Mouse (Mus musculus): ENCODE data around the gene Kank3. TPM values are rescaled to one million over a fixed set of nuclear protein-coding genes. Genes with fewer than 3 reads are reported as not detected.
"Not testable (repeated sequence)": the region's sequence is repeated elsewhere in the genome, so short reads cannot be mapped to it uniquely, and the experiment has no call there.

The Kank3 gene
- polyA plus RNA-seq, 1 experiment from 2014 or later = 45.3 TPM

DNA sequence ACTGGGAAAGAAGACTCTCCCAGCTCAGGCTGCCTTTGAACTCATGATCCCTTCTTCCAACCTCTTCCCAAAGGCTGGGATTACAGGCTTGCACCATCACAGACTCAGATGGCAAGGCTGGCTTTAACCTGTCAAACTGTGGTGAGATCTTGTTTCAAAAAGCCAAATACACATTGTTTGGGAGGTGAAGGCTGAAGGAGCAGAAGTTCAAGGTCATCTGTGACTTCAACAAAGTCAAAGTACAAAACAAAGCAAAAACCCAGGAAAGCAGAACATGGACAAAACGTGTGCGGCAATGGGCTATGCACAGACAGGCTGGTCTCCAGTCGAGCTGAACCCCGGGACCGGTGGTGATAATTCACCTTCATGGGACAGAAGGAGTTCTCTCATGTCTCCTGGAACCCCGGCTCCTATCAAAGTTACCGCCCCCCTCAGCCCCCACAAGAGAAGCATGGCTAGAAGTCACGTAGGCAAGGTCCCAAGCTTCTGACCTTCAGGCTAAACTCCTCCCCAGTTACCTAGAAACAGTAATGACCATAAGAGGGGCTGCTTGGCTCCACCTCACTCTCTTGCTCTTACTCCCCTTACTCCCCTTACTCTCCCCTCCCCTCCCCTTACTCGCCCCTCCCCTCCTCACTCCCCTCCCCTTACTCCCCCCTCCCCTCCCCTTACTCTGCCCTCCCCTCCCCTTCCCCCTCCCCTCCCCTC lies 3.0 kb upstream of the Kank3 start:
- WGBS = 54% methylated on average over 8 of the region's 9 CpGs
- ATAC-seq (ENCODE audit: insufficient number of reproducible peaks, low FRiP score, low TSS enrichment, low read depth) = no peak

DNA sequence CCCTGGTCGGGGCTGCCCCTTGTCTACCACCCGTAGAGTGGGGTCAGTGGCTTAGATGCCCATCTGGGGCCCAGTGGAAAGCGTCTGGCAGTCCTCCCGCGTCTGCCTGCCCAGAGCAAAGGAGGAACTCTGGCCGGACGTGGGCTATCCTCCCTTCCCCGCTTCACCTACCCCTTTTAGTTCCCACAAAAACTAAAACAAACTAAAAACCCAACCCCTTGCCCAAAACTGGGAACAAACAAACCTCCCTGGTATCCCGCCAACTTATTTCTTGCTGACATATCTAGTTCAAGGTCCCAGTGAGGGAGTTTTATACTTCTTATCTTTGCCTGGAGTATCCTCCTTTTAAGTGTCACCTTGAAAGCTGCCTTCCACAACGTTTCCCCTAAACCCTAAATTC lies 2.1 kb upstream of the Kank3 start:
- H3K4me2 ChIP-seq (replicated peaks) = no peak overlapping the region
- no peak overlapping the region for H3K9ac ChIP-seq
- no peak overlapping the region for H3K27ac ChIP-seq (replicated peaks)
- peaks cover 11% of the 10 kb centered on the region for H3K4me1 ChIP-seq
- H3K4me3 ChIP-seq (replicated peaks) = no peak overlapping the region
- WGBS = 34% methylated on average over 10 of the region's 10 CpGs
- H3K27me3 ChIP-seq = no peaks in the 10 kb centered on the region
- no peak for ATAC-seq (ENCODE audit: insufficient number of reproducible peaks, low FRiP score, low TSS enrichment, low read depth)
- no peaks in the 10 kb centered on the region for H3K36me3 ChIP-seq
- no peaks in the 10 kb centered on the region for H3K9me3 ChIP-seq (replicated peaks)

More for the DNA sequence above, 3.0 kb upstream of the Kank3 start:
- Histone ChIP-seq H3K9ac (no peak overlapping the region), H3K4me2 (replicated peaks) (no peak overlapping the region), H3K9me3 (replicated peaks) (no peaks in the 10 kb centered on the region), H3K4me3 (replicated peaks) (no peak overlapping the region), H3K27ac (replicated peaks) (no peak overlapping the region), H3K4me1 (peaks cover 11% of the 10 kb centered on the region), H3K36me3 (no peaks in the 10 kb centered on the region), H3K27me3 (no peaks in the 10 kb centered on the region)

DNA sequence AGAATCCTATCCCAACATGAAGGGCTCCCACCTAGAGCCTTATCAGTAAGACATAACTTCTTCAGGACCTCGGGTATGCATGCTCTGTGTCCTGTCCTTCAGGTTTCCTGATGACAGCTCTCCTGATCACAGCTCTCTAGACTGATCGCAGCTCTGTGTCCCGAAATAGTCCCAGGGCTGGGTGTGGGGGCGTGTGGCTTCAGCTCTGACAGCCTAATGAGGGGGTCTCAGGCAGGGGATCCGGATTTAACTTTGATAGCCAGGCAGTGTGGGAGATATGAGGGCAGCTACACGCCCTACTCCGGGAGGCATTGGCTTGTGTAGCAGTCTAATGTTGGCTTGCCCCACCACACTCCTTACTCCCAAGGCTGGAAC lies 810 bp downstream of the Kank3 start:
- peak overlapping the region; percentile 57 for H3K4me3 ChIP-seq (replicated peaks)
- no peak overlapping the region; the same call in 1 of the 2 replicates for H3K27ac ChIP-seq (replicated peaks)
- peaks cover 11% of the 10 kb centered on the region for H3K4me1 ChIP-seq
- ATAC-seq (ENCODE audit: insufficient number of reproducible peaks, low FRiP score, low TSS enrichment, low read depth) = no peak
- H3K27me3 ChIP-seq = no peaks in the 10 kb centered on the region
- no peaks in the 10 kb centered on the region for H3K9me3 ChIP-seq (replicated peaks)
- H3K36me3 ChIP-seq = no peaks in the 10 kb centered on the region
- 0 out of 2 replicates have a peak overlapping the region, but pooled peaks have one; percentile 40 for H3K9ac ChIP-seq
- H3K4me2 ChIP-seq (replicated peaks) = peak overlapping the region; percentile 92
- WGBS = 15% methylated on average over 7 of the region's 7 CpGs

DNA sequence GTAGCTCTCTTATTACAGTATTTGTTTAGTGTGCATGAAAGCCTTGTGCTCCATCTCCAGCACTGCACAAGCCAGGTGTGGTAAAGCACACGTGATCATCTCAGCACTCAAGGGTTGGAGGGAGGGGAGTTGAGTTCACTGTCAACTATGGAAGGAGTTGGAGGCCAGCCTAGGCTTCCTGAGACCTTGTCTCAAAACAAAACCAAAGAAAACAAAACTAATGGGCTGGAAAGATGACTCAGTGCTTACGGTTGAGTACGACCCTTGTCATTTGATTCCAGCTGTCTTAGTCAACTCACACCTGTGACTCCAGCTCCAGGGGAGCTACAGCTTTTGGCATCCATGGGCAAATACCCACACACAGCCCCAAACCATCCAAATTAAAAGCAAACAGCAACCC lies 2.2 kb downstream of the Kank3 start:
- no peak for ATAC-seq (ENCODE audit: insufficient number of reproducible peaks, low FRiP score, low TSS enrichment, low read depth)
- no peak overlapping the region for H3K9ac ChIP-seq
- H3K9me3 ChIP-seq (replicated peaks) = no peaks in the 10 kb centered on the region
- H3K4me3 ChIP-seq (replicated peaks) = no peak overlapping the region
- WGBS = 43% methylated on average over 3 of the region's 3 CpGs
- H3K36me3 ChIP-seq = no peaks in the 10 kb centered on the region
- peaks cover 17% of the 10 kb centered on the region for H3K4me1 ChIP-seq
- no peak overlapping the region for H3K4me2 ChIP-seq (replicated peaks)
- no peak overlapping the region for H3K27ac ChIP-seq (replicated peaks)
- H3K27me3 ChIP-seq = no peaks in the 10 kb centered on the region

DNA sequence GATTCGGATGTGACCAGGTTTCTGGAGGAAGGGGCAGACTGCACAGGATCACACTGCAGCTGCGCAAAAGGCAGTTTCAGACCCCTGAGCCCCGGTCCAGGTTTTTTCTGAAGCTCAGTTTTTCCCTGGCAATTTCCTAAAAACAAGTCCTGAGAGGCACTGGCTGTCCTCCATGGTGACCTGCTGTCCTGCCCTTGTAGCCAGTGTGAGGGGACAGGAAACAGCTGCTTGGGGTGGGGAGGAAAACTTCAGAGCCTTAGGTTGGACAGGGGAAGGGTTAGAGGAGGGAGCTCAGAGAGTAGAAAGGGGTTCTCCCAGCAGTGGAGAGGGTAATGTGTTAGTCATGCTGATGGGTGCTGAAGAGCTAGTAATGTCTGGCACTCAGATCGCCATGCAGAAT lies 2.7 kb downstream of the Kank3 start:
- Histone ChIP-seq H3K27ac (replicated peaks) (no peak overlapping the region), H3K36me3 (no peaks in the 10 kb centered on the region), H3K9me3 (replicated peaks) (no peaks in the 10 kb centered on the region), H3K9ac (no peak overlapping the region), H3K27me3 (no peaks in the 10 kb centered on the region), H3K4me3 (replicated peaks) (no peak overlapping the region), H3K4me1 (peaks cover 21% of the 10 kb centered on the region), H3K4me2 (replicated peaks) (no peak overlapping the region)
- ATAC-seq (ENCODE audit: insufficient number of reproducible peaks, low FRiP score, low TSS enrichment, low read depth) = no peak
- 52% methylated on average over 4 of the region's 4 CpGs for WGBS

DNA sequence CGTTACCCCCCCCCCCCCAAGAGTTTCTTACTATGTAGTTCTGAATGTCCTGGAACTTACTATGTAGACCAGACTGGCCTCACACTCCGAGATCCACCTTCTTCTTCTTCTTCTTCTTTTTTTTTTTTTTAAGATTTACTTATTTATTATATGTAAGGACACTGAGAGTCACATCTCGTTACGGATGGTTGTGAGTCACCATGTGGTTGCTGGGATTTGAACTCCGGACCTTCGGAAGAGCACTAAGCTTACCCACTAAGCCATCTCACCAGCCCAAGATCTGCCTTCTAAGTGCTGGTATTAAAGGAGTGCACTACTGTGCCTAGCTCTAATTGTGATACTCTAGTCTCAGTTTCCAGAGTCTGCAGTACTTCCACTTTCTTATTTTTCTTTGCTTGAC lies 5.1 kb downstream of the Kank3 start:
- Histone ChIP-seq H3K4me1 (peaks cover 26% of the 10 kb centered on the region), H3K27ac (replicated peaks) (no peak overlapping the region), H3K4me3 (replicated peaks) (no peak overlapping the region), H3K9ac (no peak overlapping the region), H3K4me2 (replicated peaks) (no peak overlapping the region), H3K9me3 (replicated peaks) (no peaks in the 10 kb centered on the region), H3K36me3 (peaks cover 18% of the 10 kb centered on the region), H3K27me3 (no peaks in the 10 kb centered on the region)
- no peak for ATAC-seq (ENCODE audit: insufficient number of reproducible peaks, low FRiP score, low TSS enrichment, low read depth)
- WGBS = 92% methylated on average over 6 of the region's 6 CpGs

DNA sequence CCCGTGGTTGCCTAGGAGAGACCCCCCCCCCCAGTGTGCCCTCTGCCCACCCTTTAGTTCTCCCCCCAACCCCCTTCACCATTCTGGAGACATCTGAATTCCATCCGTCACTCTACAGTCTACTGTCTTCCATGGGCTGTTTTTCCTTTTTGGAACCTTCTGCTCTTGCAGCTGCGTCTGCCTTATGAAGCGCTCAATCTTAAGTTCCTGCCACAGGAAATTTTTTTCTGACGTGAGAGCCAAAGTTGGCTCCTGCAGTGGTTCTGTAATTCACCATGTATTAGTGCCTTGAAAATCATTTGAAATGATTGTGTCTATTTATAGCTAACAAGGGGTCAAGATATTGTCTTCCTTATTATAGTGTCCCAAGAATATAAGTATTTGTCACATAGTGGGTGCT lies 6.3 kb downstream of the Kank3 start:
- Histone ChIP-seq H3K36me3 (peaks cover 31% of the 10 kb centered on the region), H3K9me3 (replicated peaks) (no peaks in the 10 kb centered on the region), H3K4me1 (peaks cover 18% of the 10 kb centered on the region), H3K4me3 (replicated peaks) (peak overlapping the region; percentile 67), H3K4me2 (replicated peaks) (peak overlapping the region; percentile 82), H3K27me3 (no peaks in the 10 kb centered on the region), H3K9ac (0 out of 2 replicates have a peak overlapping the region, but pooled peaks have one; percentile 66), H3K27ac (replicated peaks) (peak overlapping the region; percentile 94)
- WGBS = 43% methylated on average over 5 of the region's 5 CpGs
- no peak for ATAC-seq (ENCODE audit: insufficient number of reproducible peaks, low FRiP score, low TSS enrichment, low read depth)

DNA sequence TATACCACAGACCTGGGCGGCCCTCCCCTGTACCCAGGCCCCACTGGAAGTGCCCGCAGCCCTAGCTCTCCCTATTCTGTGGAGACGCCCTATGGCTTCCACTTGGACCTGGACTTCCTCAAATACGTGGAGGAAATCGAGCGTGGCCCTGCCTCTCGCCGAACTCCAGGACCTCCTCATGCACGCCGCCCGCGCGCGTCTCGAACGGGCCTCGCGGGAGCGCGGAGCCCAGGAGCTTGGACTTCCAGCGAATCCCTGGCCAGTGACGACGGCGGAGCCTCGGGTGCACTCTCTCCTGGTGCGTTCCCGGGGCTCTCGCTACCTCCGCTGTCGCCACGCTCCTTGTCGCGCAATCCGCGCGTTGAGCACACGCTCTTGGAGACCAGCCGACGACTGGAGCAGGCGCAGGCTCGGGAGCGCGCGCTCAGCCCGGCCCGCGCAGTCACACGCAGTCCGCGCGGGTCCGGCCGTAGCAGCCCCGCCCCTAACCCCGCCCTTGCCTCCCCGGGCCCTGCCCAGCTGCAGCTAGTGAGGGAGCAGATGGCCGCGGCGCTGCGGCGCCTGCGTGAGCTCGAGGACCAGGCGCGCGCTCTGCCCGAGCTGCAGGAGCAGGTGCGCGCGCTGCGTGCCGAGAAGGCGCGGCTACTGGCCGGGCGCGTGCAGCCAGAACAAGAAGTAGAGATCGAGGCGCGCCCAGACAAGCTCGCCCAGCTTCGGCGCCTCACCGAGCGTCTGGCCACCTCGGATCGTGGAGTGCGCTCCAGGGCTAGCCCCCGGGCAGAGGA lies 7.1 kb downstream of the Kank3 start:
- Histone ChIP-seq H3K4me2 (replicated peaks) (peak overlapping the region; percentile 82), H3K27ac (replicated peaks) (peak overlapping the region; percentile 94), H3K36me3 (peaks cover 38% of the 10 kb centered on the region), H3K27me3 (no peaks in the 10 kb centered on the region), H3K9ac (peak overlapping the region; percentile 66), H3K4me1 (peaks cover 20% of the 10 kb centered on the region), H3K4me3 (replicated peaks) (peak overlapping the region; percentile 67), H3K9me3 (replicated peaks) (no peaks in the 10 kb centered on the region)
- WGBS = under 1% methylated on average over 88 of the region's 89 CpGs
- ATAC-seq (ENCODE audit: insufficient number of reproducible peaks, low FRiP score, low TSS enrichment, low read depth) = peak; percentile 98

DNA sequence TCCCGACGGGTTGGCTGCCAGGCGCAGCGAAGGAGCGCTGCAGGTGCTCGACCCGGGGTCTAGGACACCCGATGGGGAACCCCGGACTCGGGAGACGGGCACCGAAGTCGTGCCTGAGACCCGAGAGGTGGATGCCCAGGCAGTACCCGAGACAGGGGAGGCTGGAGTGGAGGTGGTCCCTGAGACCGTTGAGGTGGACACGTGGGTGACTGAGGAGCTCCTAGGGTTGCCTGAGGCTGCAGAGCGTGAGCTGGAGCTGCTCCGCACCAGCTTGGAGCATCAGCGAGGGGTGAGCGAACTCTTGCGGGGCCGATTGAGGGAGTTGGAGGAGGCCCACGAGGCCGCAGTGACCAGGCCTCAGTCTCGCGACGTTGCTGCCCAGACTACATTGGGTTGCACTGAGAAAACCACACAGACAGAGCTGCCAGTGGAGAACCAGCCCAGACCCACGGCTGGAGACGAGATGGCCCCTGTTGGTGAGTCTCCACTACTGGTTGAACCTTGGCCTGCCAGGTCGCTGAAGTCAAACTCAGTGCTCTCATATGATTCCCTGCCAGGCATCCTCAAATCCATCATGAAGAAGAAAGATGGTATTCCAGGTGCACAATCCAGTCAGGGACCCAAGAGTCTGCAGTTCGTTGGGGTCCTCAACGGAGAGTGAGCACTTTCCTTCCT lies 7.8 kb downstream of the Kank3 start:
- no peaks in the 10 kb centered on the region for H3K9me3 ChIP-seq (replicated peaks)
- peak; percentile 35 for ATAC-seq (ENCODE audit: insufficient number of reproducible peaks, low FRiP score, low TSS enrichment, low read depth)
- whole genome bisulfite sequencing = 17% methylated on average over 33 of the region's 33 CpGs
- peaks cover 46% of the 10 kb centered on the region for H3K36me3 ChIP-seq
- H3K4me1 ChIP-seq = peaks cover 28% of the 10 kb centered on the region
- H3K4me3 ChIP-seq (replicated peaks) = peak overlapping the region; percentile 67
- no peaks in the 10 kb centered on the region for H3K27me3 ChIP-seq
- peak overlapping the region; percentile 41 for H3K9ac ChIP-seq
- H3K4me2 ChIP-seq (replicated peaks) = peak overlapping the region; percentile 82
- H3K27ac ChIP-seq (replicated peaks) = peak overlapping the region; percentile 94

DNA sequence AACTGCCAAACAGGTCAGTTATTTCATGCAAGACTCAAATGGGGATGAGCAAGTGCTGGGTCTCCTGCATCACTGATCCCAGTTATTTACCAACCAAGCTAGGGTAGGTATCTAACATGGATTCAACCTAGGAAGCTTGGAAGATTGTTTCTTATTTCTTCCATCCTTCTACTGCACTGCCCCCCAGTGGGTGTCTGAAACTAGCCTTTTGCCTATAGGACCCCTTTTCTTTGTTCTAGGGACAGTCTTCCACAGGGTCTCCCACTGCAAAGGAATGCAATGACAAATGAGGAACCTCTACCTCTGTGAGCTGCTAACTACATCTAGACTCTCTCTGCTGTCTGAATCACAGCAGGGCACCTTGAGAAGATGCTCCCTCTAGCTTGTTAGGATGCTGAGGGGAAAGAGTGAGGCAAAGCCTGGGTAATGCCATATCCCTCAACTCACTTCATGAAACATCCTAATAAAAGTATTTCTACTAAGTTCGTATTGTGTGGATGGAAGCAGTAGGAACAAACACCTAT lies 12.2 kb downstream of the Kank3 start:
- no peak overlapping the region for H3K27ac ChIP-seq (replicated peaks)
- H3K4me3 ChIP-seq (replicated peaks) = peak overlapping the region; percentile 86
- H3K27me3 ChIP-seq = no peaks in the 10 kb centered on the region
- H3K9ac ChIP-seq = no peak overlapping the region
- H3K9me3 ChIP-seq (replicated peaks) = no peaks in the 10 kb centered on the region
- WGBS = 85% methylated on average over 1 of the region's 1 CpGs
- no peak overlapping the region for H3K4me2 ChIP-seq (replicated peaks)
- no peak for ATAC-seq (ENCODE audit: insufficient number of reproducible peaks, low FRiP score, low TSS enrichment, low read depth)
- H3K36me3 ChIP-seq = peaks cover 51% of the 10 kb centered on the region
- H3K4me1 ChIP-seq = peaks cover 45% of the 10 kb centered on the region

DNA sequence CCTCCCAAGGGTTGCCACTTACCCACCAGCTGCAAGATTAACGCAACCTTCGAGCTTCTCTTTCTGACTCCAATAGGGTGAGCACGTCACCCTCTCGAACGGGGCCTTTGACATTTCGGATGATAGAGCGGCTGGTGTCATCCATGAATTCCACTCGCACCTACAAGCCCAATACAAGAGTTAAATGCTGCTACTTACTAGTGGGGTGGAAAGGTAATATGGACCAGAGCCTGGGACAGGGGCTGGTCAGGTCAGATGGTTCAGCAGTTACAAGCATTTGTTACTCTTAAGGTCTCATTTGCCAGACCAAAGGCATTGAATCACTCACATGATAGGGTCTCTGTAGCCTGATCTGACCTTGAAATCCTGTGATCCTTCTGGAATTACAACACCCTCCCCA lies 12.9 kb downstream of the Kank3 start:
- not testable (repeated sequence) for H3K27ac ChIP-seq (replicated peaks); H3K9me3 ChIP-seq (replicated peaks); ATAC-seq (ENCODE audit: insufficient number of reproducible peaks, low FRiP score, low TSS enrichment, low read depth); H3K27me3 ChIP-seq
- H3K4me1 ChIP-seq = peaks cover 39% of the 10 kb centered on the region
- H3K9ac ChIP-seq = peak overlapping the region; percentile 75
- peak overlapping the region; percentile 86 for H3K4me3 ChIP-seq (replicated peaks)
- peaks cover 52% of the 10 kb centered on the region for H3K36me3 ChIP-seq
- WGBS = 74% methylated on average over 8 of the region's 8 CpGs
- H3K4me2 ChIP-seq (replicated peaks) = peak overlapping the region; percentile 84
